Mouse (Mus musculus): ENCODE data around the gene Abcc12. TPM values are rescaled to one million over a fixed set of nuclear protein-coding genes. Genes with fewer than 3 reads are reported as not detected.

Abcc12 gene
- polyA plus RNA-seq, 1 experiment: 0.06 TPM

GRCm38 (mm10) chr8:86512131-86512792 lies 68.2 kb downstream of the Abcc12 start:
- DNase-seq (ENCODE audit: low spot score): no peak

GRCm38 (mm10) chr8:86501341-86501740 lies 79.1 kb downstream of the Abcc12 start:
- peak; percentile 22 for DNase-seq (ENCODE audit: low spot score)

- no peak for DNase-seq (ENCODE audit: low spot score)
These were observed 85.4 kb downstream of the Abcc12 start for GRCm38 (mm10) chr8:86495056-86495455.

- no peak for DNase-seq (ENCODE audit: low spot score)
These were observed 86.6 kb downstream of the Abcc12 start for GRCm38 (mm10) chr8:86493841-86494240.

- no peak for DNase-seq (ENCODE audit: low spot score)
These were observed 95.1 kb downstream of the Abcc12 start for GRCm38 (mm10) chr8:86485411-86485810.

- no peak for DNase-seq (ENCODE audit: low spot score)
These were observed 96.2 kb downstream of the Abcc12 start for GRCm38 (mm10) chr8:86484244-86484643.

- DNase-seq (ENCODE audit: low spot score): no peak
These were observed 98.4 kb downstream of the Abcc12 start for GRCm38 (mm10) chr8:86482116-86482515.

- no peak for DNase-seq (ENCODE audit: low spot score)
These were observed 104.6 kb downstream of the Abcc12 start for GRCm38 (mm10) chr8:86475711-86476438.

GRCm38 (mm10) chr8:86474461-86474860 lies 106.0 kb downstream of the Abcc12 start:
- DNase-seq (ENCODE audit: low spot score): no peak

GRCm38 (mm10) chr8:86473121-86473520 lies 107.4 kb downstream of the Abcc12 start:
- DNase-seq (ENCODE audit: low spot score): no peak

GRCm38 (mm10) chr8:86470717-86471116 lies 109.8 kb downstream of the Abcc12 start:
- no peak for DNase-seq (ENCODE audit: low spot score)

GRCm38 (mm10) chr8:86463215-86463614 lies 117.3 kb downstream of the Abcc12 start:
- no peak for DNase-seq (ENCODE audit: low spot score)

GRCm38 (mm10) chr8:86460372-86460771 lies 120.1 kb downstream of the Abcc12 start:
- no peak for DNase-seq (ENCODE audit: low spot score)

GRCm38 (mm10) chr8:86453697-86454480 lies 126.6 kb downstream of the Abcc12 start:
- DNase-seq (ENCODE audit: low spot score): no peak

- DNase-seq (ENCODE audit: low spot score): no peak
These were observed 130.5 kb downstream of the Abcc12 start for GRCm38 (mm10) chr8:86449870-86450515.

- DNase-seq (ENCODE audit: low spot score): no peak
These were observed 135.0 kb downstream of the Abcc12 start for GRCm38 (mm10) chr8:86445516-86445915.

- DNase-seq (ENCODE audit: low spot score): no peak
These were observed 136.7 kb downstream of the Abcc12 start for GRCm38 (mm10) chr8:86443744-86444143.

- DNase-seq (ENCODE audit: low spot score): no peak
These were observed 141.5 kb downstream of the Abcc12 start for GRCm38 (mm10) chr8:86438983-86439299.

- DNase-seq (ENCODE audit: low spot score): no peak
These were observed 142.1 kb downstream of the Abcc12 start for GRCm38 (mm10) chr8:86438133-86438982.

GRCm38 (mm10) chr8:86437418-86437817 lies 143.1 kb downstream of the Abcc12 start:
- DNase-seq (ENCODE audit: low spot score): no peak
